Mouse (Mus musculus) ovary, postnatal 10 days (tissue): Measurements from ENCODE around the gene Anxa4.
A peak's percentile ranks its signal among the peaks of the same experiment; 100 is the strongest.

Experiments
- DNase-seq: peaks from one replicate; pipeline ENCODE4 v3.0.0; 2022; ENCODE audit warnings: low spot score

Gene Anxa4

GRCm38 (mm10) chr6:86752843-86753485 is 40.4 kb downstream of the Anxa4 start:
- DNase-seq: no peak

- DNase-seq: no peak
These were observed 42.4 kb downstream of the Anxa4 start for GRCm38 (mm10) chr6:86750961-86751360.

GRCm38 (mm10) chr6:86749817-86750216 is 43.6 kb downstream of the Anxa4 start:
- DNase-seq: no peak

- no peak for DNase-seq
These were observed 46.2 kb downstream of the Anxa4 start for GRCm38 (mm10) chr6:86747171-86747570.

GRCm38 (mm10) chr6:86740652-86741051 is 52.7 kb downstream of the Anxa4 start:
- no peak for DNase-seq

- no peak for DNase-seq
These were observed 56.6 kb downstream of the Anxa4 start for GRCm38 (mm10) chr6:86736830-86737229.

- no peak for DNase-seq
These were observed 57.1 kb downstream of the Anxa4 start for GRCm38 (mm10) chr6:86736313-86736712.

GRCm38 (mm10) chr6:86733183-86733876 is 60.1 kb downstream of the Anxa4 start, which contains the start of gene Gmcl1:
Gene Gmcl1 (minus strand): TSS chr6:86733383.
- peak; percentile 72 for DNase-seq

GRCm38 (mm10) chr6:86732276-86733173 is 60.9 kb downstream of the Anxa4 start:
- DNase-seq: no peak

- no peak for DNase-seq
These were observed 64.7 kb downstream of the Anxa4 start for GRCm38 (mm10) chr6:86728711-86729110.

GRCm38 (mm10) chr6:86721977-86722376 is 71.4 kb downstream of the Anxa4 start:
- no peak for DNase-seq

GRCm38 (mm10) chr6:86708072-86708774 is 85.2 kb downstream of the Anxa4 start:
- no peak for DNase-seq

GRCm38 (mm10) chr6:86702577-86702976 is 90.8 kb downstream of the Anxa4 start:
- DNase-seq: no peak

- no peak for DNase-seq
These were observed 95.5 kb downstream of the Anxa4 start for GRCm38 (mm10) chr6:86697903-86698302.

GRCm38 (mm10) chr6:86696213-86696612 is 97.2 kb downstream of the Anxa4 start:
- no peak for DNase-seq

- no peak for DNase-seq
These were observed 98.9 kb downstream of the Anxa4 start for GRCm38 (mm10) chr6:86694465-86694864.

- no peak for DNase-seq
These were observed 103.7 kb downstream of the Anxa4 start for GRCm38 (mm10) chr6:86689671-86690070.

GRCm38 (mm10) chr6:86686971-86687370 is 106.4 kb downstream of the Anxa4 start:
- no peak for DNase-seq
